Mouse (Mus musculus): ENCODE results near the gene Plg.

- no peak for TF ChIP-seq POLR2A (IDR thresholded peaks at IDR 0.05; ENCODE audit: borderline replicate concordance, control insufficient read depth, low read depth, low read length)
- no peak for TF ChIP-seq CTCF (IDR thresholded peaks at IDR 0.05; ENCODE audit: control insufficient read depth, insufficient read depth, low read length)
These were observed 6.8 kb downstream of the Plg start for GRCm38 (mm10) chr17:12385049-12385794.

Data from bone marrow, adult 2 months (tissue).